Mouse (Mus musculus) thymus, adult 2 months (tissue): ENCODE data around the gene Shank2. TPM values are rescaled to one million over a fixed set of nuclear protein-coding genes. Genes with fewer than 3 reads are reported as not detected.

Experiments used
- DNase-seq: peaks from one replicate; pipeline ENCODE4 v3.0.0; 2021
- H3K27ac ChIP-seq: fragments of 200-500 bp; 2 replicates; pipeline ENCODE4 v1.5.1; 2012; ENCODE audit warnings: low read length, control low read depth; ENCODE audit not compliant: control insufficient read depth, insufficient read depth
- H3K27me3 ChIP-seq: fragments of 200-500 bp; 2 replicates; pipeline ENCODE4 v1.6.1; 2012; ENCODE audit warnings: mild to moderate bottlenecking, low read length, moderate library complexity, mixed read lengths; ENCODE audit not compliant: control insufficient read depth, insufficient read depth
- H3K36me3 ChIP-seq: fragments of 200-500 bp; 2 replicates; pipeline ENCODE4 v1.6.1; 2012; ENCODE audit warnings: mild to moderate bottlenecking, low read length, moderate library complexity; ENCODE audit not compliant: control insufficient read depth, insufficient read depth
- H3K4me1 ChIP-seq: fragments of 200-500 bp; replicated peaks from 2 replicates; pipeline ENCODE4 v1.6.1; 2012; ENCODE audit warnings: low read length; ENCODE audit not compliant: control insufficient read depth, insufficient read depth
- H3K4me3 ChIP-seq: fragments of 200-500 bp; 2 replicates; pipeline ENCODE4 v1.5.1; 2012; ENCODE audit warnings: mild to moderate bottlenecking, low read length, control low read depth, moderate library complexity; ENCODE audit not compliant: control insufficient read depth, insufficient read depth
- CTCF ChIP-seq: fragments of 200-500 bp; IDR thresholded peaks from 2 replicates; pipeline ENCODE4 v1.5.1; 2012; ENCODE audit warnings: mild to moderate bottlenecking, control low read depth, low read length, moderate library complexity, borderline replicate concordance; ENCODE audit not compliant: control insufficient read depth, poor library complexity, insufficient read depth; ENCODE audit errors: extremely low read depth
- POLR2A ChIP-seq: fragments of 200-500 bp; IDR thresholded peaks from 2 replicates; pipeline ENCODE4 v1.6.1; 2012; ENCODE audit warnings: mild to moderate bottlenecking, low read length, control low read depth, moderate library complexity; ENCODE audit not compliant: control insufficient read depth, poor library complexity, insufficient read depth; ENCODE audit errors: extremely low read depth
- WGBS: fragments of 180-500 bp; shearing (Covaris S2); methylation state at CpG from one replicate; pipeline ENCODE4 v1.1.7; 2018; 5-methylcytosine and 5-hydroxymethylcytosine counted together
- polyA plus RNA-seq: library from polyadenylated mRNA; depleted of rRNA; stranded (reverse); fragments of >200 nt; gene quantifications from 2 replicates; pipeline ENCODE4 v1.2.3, GENCODE M21; 2012

The Shank2 gene
- polyA plus RNA-seq, 1 experiment: 2.8 TPM

GRCm38 (mm10) chr7:144283701-144284100 is 282.0 kb downstream of the Shank2 start:
- no peak for TF ChIP-seq CTCF
- Histone ChIP-seq H3K27ac (no peak overlapping the region), H3K36me3 (no peaks in the 10 kb centered on the region), H3K4me1 (no peaks in the 10 kb centered on the region), H3K4me3 (no peak overlapping the region), H3K27me3 (no peaks in the 10 kb centered on the region; the same call in 1 of the 2 replicates)
- no peak for DNase-seq
- 22% methylated on average over 6 of the region's 6 CpGs for WGBS

- DNase-seq: no peak
- Histone ChIP-seq H3K36me3 (no peaks in the 10 kb centered on the region), H3K4me3 (no peak overlapping the region), H3K4me1 (no peaks in the 10 kb centered on the region), H3K27me3 (no peaks in the 10 kb centered on the region; the same call in 1 of the 2 replicates), H3K27ac (no peak overlapping the region)
- TF ChIP-seq CTCF (no peak), POLR2A (no peak)
- 6% methylated on average over 45 of the region's 45 CpGs for WGBS
Measured at GRCm38 (mm10) chr7:144284241-144285065, 282.7 kb downstream of the Shank2 start.

GRCm38 (mm10) chr7:144285066-144285633 is 283.4 kb downstream of the Shank2 start:
- no peak for DNase-seq
- H3K27me3 ChIP-seq: no peaks in the 10 kb centered on the region; the same call in 1 of the 2 replicates
- no peaks in the 10 kb centered on the region for H3K4me1 ChIP-seq
- H3K27ac ChIP-seq: no peak overlapping the region
- TF ChIP-seq POLR2A (no peak), CTCF (no peak)
- no peak overlapping the region for H3K4me3 ChIP-seq
- no peaks in the 10 kb centered on the region for H3K36me3 ChIP-seq
- WGBS: 47% methylated on average over 5 of the region's 5 CpGs

GRCm38 (mm10) chr7:144285912-144286311 is 284.2 kb downstream of the Shank2 start:
- Histone ChIP-seq H3K27ac (no peak overlapping the region), H3K27me3 (no peaks in the 10 kb centered on the region; the same call in 1 of the 2 replicates), H3K36me3 (no peaks in the 10 kb centered on the region), H3K4me3 (no peak overlapping the region), H3K4me1 (no peaks in the 10 kb centered on the region)
- no peak for DNase-seq
- TF ChIP-seq CTCF (no peak), POLR2A (no peak)
- 85% methylated on average over 4 of the region's 4 CpGs for whole genome bisulfite sequencing

- 67% methylated on average over 6 of the region's 6 CpGs for WGBS
- Histone ChIP-seq H3K36me3 (no peaks in the 10 kb centered on the region), H3K4me3 (no peak overlapping the region), H3K27me3 (no peaks in the 10 kb centered on the region; the same call in 1 of the 2 replicates), H3K4me1 (no peaks in the 10 kb centered on the region), H3K27ac (no peak overlapping the region)
- TF ChIP-seq POLR2A (no peak), CTCF (no peak)
- no peak for DNase-seq
Measured at GRCm38 (mm10) chr7:144287991-144288390, 286.3 kb downstream of the Shank2 start.

GRCm38 (mm10) chr7:144291478-144291877 is 289.8 kb downstream of the Shank2 start:
- TF ChIP-seq POLR2A: no peak
- no peak for TF ChIP-seq CTCF
- H3K36me3 ChIP-seq: no peaks in the 10 kb centered on the region
- H3K4me1 ChIP-seq: no peaks in the 10 kb centered on the region
- no peaks in the 10 kb centered on the region for H3K27me3 ChIP-seq
- WGBS: 58% methylated on average over 7 of the region's 7 CpGs
- no peak overlapping the region for H3K4me3 ChIP-seq
- no peak for DNase-seq
- H3K27ac ChIP-seq: no peak overlapping the region
